Mouse (Mus musculus) MEL (cell line): ENCODE results near the gene Gm15446. TPM values are rescaled to one million over a fixed set of nuclear protein-coding genes. Genes with fewer than 3 reads are reported as not detected.
"Not testable (repeated sequence)": the region's sequence is repeated elsewhere in the genome, so short reads cannot be mapped to it uniquely, and the experiment has no call there.

Experiments
- DNase-seq: peaks from one replicate; pipeline ENCODE4 v3.0.0; 2011; ENCODE audit warnings: low read depth, low spot score
- H3K27ac ChIP-seq: 2 replicates; pipeline ENCODE4 v1.5.1; 2012; ENCODE audit warnings: low read depth, mild to moderate bottlenecking, control low read depth, low read length, moderate library complexity; ENCODE audit not compliant: control insufficient read depth
- H3K27me3 ChIP-seq, 2 experiments: fragments of 150-350 bp in 1 of 2; sonication (generic) in 1 of 2; 2 replicates each; pipeline ENCODE4 v1.6.1; 2012; ENCODE audit warnings: low read length in 2 of 2, mild to moderate bottlenecking in 2 of 2, improper control_type of control experiment in 1 of 2, moderate library complexity in 1 of 2; ENCODE audit not compliant: insufficient read depth in 2 of 2, control insufficient read depth in 1 of 2
- H3K36me3 ChIP-seq, 2 experiments: 2 replicates each; pipeline ENCODE4 v1.6.1; 2012 to 2014; ENCODE audit warnings: low read length in 2 of 2, improper control_type of control experiment in 1 of 2, inconsistent platforms in 1 of 2, mild to moderate bottlenecking in 1 of 2; ENCODE audit not compliant: insufficient read depth in 2 of 2, control insufficient read depth in 1 of 2
- H3K4me1 ChIP-seq, 2 experiments: fragments of 150-350 bp in 1 of 2; sonication (generic) in 1 of 2; 2 replicates each; pipeline ENCODE4 v1.6.1; 2012; ENCODE audit warnings: low read length in 2 of 2, improper control_type of control experiment in 1 of 2, mild to moderate bottlenecking in 1 of 2; ENCODE audit not compliant: insufficient read depth in 2 of 2, control insufficient read depth in 1 of 2
- H3K4me3 ChIP-seq, 2 experiments: fragments of 150-350 bp in 1 of 2; sonication (generic) in 1 of 2; 2 replicates each; pipeline ENCODE4 v1.5.1; 2012; ENCODE audit warnings: low read depth in 2 of 2, low read length in 2 of 2, mild to moderate bottlenecking in 2 of 2, moderate library complexity in 2 of 2, control low read depth in 1 of 2, improper control_type of control experiment in 1 of 2; ENCODE audit not compliant: control insufficient read depth in 1 of 2, insufficient read depth in 1 of 2
- H3K79me2 ChIP-seq: 2 replicates; pipeline ENCODE4 v1.6.1; 2012; ENCODE audit warnings: mild to moderate bottlenecking, low read length, moderate library complexity; ENCODE audit not compliant: control insufficient read depth, poor library complexity, insufficient read depth
- H3K9ac ChIP-seq: 2 replicates; pipeline ENCODE4 v1.6.1; 2012; ENCODE audit warnings: low read depth, mild to moderate bottlenecking, control low read depth, low read length, moderate library complexity; ENCODE audit not compliant: control insufficient read depth, poor library complexity, severe bottlenecking
- H3K9me3 ChIP-seq: fragments of 150-350 bp; sonication (generic); replicated peaks from 2 replicates; pipeline ENCODE4 v1.6.1; 2012; ENCODE audit warnings: mild to moderate bottlenecking, low read length, improper control_type of control experiment, moderate library complexity; ENCODE audit not compliant: insufficient read depth
- CHD1 ChIP-seq: IDR thresholded peaks from 2 replicates; pipeline ENCODE4 v1.6.1; 2012; ENCODE audit warnings: low read depth, mild to moderate bottlenecking, inconsistent platforms, low read length, improper control_type of control experiment
- CHD2 ChIP-seq: IDR thresholded peaks from 2 replicates; pipeline ENCODE4 v1.6.1; 2011; ENCODE audit warnings: low read length, improper control_type of control experiment
- E2F4 ChIP-seq: IDR thresholded peaks from 2 replicates; pipeline ENCODE4 v1.6.1; 2011; ENCODE audit warnings: low read depth, low read length, improper control_type of control experiment, borderline replicate concordance
- ELF1 ChIP-seq: IDR thresholded peaks from 2 replicates; pipeline ENCODE4 v1.6.1; 2014; ENCODE audit warnings: low read depth, mild to moderate bottlenecking, inconsistent platforms, low read length, improper control_type of control experiment, moderate library complexity
- ETS1 ChIP-seq: IDR thresholded peaks from 2 replicates; pipeline ENCODE4 v1.6.1; 2012; ENCODE audit warnings: low read depth, mild to moderate bottlenecking, inconsistent platforms, low read length, improper control_type of control experiment, moderate library complexity
- HCFC1 ChIP-seq: IDR thresholded peaks from 2 replicates; pipeline ENCODE4 v1.6.1; 2012; ENCODE audit warnings: low read depth, mild to moderate bottlenecking, inconsistent platforms, low read length, improper control_type of control experiment, moderate library complexity
- MAFK ChIP-seq: IDR thresholded peaks from 2 replicates; pipeline ENCODE4 v1.6.1; 2011; ENCODE audit warnings: low read depth, mild to moderate bottlenecking, low read length, improper control_type of control experiment, borderline replicate concordance
- MEF2A ChIP-seq: IDR thresholded peaks from 2 replicates; pipeline ENCODE4 v1.6.1; 2014; ENCODE audit warnings: low read depth, mild to moderate bottlenecking, inconsistent platforms, low read length, improper control_type of control experiment; ENCODE audit not compliant: poor library complexity, insufficient replicate concordance, severe bottlenecking; ENCODE audit errors: extremely low read depth
- MXI1 ChIP-seq: IDR thresholded peaks from 2 replicates; pipeline ENCODE4 v1.6.1; 2011; ENCODE audit warnings: mild to moderate bottlenecking, low read depth, low read length, improper control_type of control experiment
- NELFE ChIP-seq: IDR thresholded peaks from 2 replicates; pipeline ENCODE4 v1.6.1; 2011; ENCODE audit warnings: low read depth, low read length, improper control_type of control experiment
- POLR2A ChIP-seq, 2 experiments: IDR thresholded peaks; 2 replicates each; pipeline ENCODE4 v1.6.1; 2011 to 2012; ENCODE audit warnings: low read length in 2 of 2, mild to moderate bottlenecking in 2 of 2, control low read depth in 1 of 2, improper control_type of control experiment in 1 of 2, low read depth in 1 of 2, moderate library complexity in 1 of 2; ENCODE audit not compliant: control insufficient read depth in 1 of 2, insufficient read depth in 1 of 2, poor library complexity in 1 of 2
- POLR2AphosphoS2 ChIP-seq: IDR thresholded peaks from 2 replicates; pipeline ENCODE4 v1.6.1; 2011; ENCODE audit warnings: low read length, improper control_type of control experiment
- SIN3A ChIP-seq: IDR thresholded peaks from 2 replicates; pipeline ENCODE4 v1.6.1; 2012; ENCODE audit warnings: low read length, improper control_type of control experiment, inconsistent platforms
- TCF12 ChIP-seq: IDR thresholded peaks from 2 replicates; pipeline ENCODE4 v1.6.1; 2014; ENCODE audit warnings: low read depth, mild to moderate bottlenecking, inconsistent platforms, low read length, improper control_type of control experiment, moderate library complexity
- UBTF ChIP-seq: IDR thresholded peaks from 2 replicates; pipeline ENCODE4 v1.6.1; 2012; ENCODE audit warnings: low read depth, mild to moderate bottlenecking, inconsistent platforms, low read length, improper control_type of control experiment, moderate library complexity, borderline replicate concordance; ENCODE audit not compliant: insufficient read depth
- USF1 ChIP-seq: IDR thresholded peaks from 2 replicates; pipeline ENCODE4 v1.6.1; 2014; ENCODE audit warnings: low read depth, mild to moderate bottlenecking, inconsistent platforms, low read length, improper control_type of control experiment, moderate library complexity
- ZMIZ1 ChIP-seq: IDR thresholded peaks from 2 replicates; pipeline ENCODE4 v1.6.1; 2012; ENCODE audit warnings: low read depth, mild to moderate bottlenecking, inconsistent platforms, low read length, improper control_type of control experiment, moderate library complexity
- ZNF384 ChIP-seq: IDR thresholded peaks from 2 replicates; pipeline ENCODE4 v1.6.1; 2012; ENCODE audit warnings: low read depth, mild to moderate bottlenecking, inconsistent platforms, low read length, improper control_type of control experiment
- polyA plus RNA-seq, 2 experiments: library from polyadenylated mRNA; stranded (reverse) in 1 of 2; unstranded in 1 of 2; fragments of >175 nt in 1 of 2; fragments of >200 nt in 1 of 2; gene quantifications; 2 replicates each; pipeline versions ENCODE4 v1.2.1 to v1.2.4; 2012; ENCODE audit warnings: low replicate concordance in 2 of 2, low read depth in 1 of 2; ENCODE audit not compliant: insufficient read length in 2 of 2, insufficient read depth in 1 of 2, missing spikeins in 1 of 2
- total RNA-seq: library from RNA; depleted of rRNA; stranded (reverse); fragments of 300-350 nt; gene quantifications from 2 replicates; pipeline ENCODE4 v1.2.3, GENCODE M21; 2012; rRNA removed

Gm15446 gene
- total RNA-seq (26.3 and 41.8 TPM in 2 replicates), polyA plus RNA-seq (100 to 1,000 TPM in 1 of 2 experiments, 1 to 10 TPM in 1; 5.4 to 237 TPM)

GRCm38 (mm10) chr5:109923261-109924071 lies at the start of gene Gm15446:
Gene Gm15446 (plus strand): TSS chr5:109923400.
- H3K4me1 ChIP-seq, H3K27me3 ChIP-seq, H3K9me3 ChIP-seq, H3K36me3 ChIP-seq, H3K27ac ChIP-seq: not testable (repeated sequence)
- peaks cover 14% of the 10 kb centered on the region; the same call in 1 of the 2 replicates for H3K79me2 ChIP-seq
- TF ChIP-seq TCF12 (0 out of 2 replicates have a peak, but pooled peaks have one; percentile 15), HCFC1 (peak; percentile 69), ELF1 (peak; percentile 65), NELFE (peak; percentile 70), MXI1 (peak; percentile 69; the same call in 1 of the 2 replicates), SIN3A (peak; percentile 63), POLR2A (IDR thresholded peaks at IDR 0.05; ENCODE audit: control insufficient read depth in 1 of 2, insufficient read depth in 1 of 2, low read depth in 1 of 2, low read length in 2 of 2, poor library complexity in 1 of 2) (peak in 1 of 2 experiments; percentile 73; a peak in 2 of 4 replicates), ZMIZ1 (0 out of 2 replicates have a peak, but pooled peaks have one; percentile 58)
- H3K4me3 ChIP-seq, result peak within 1 kb of the TSS; percentile 75 to 89
- peak; percentile 91 for DNase-seq
- peak within 1 kb of the TSS; percentile 71 for H3K9ac ChIP-seq

- H3K27ac ChIP-seq, H3K36me3 ChIP-seq, H3K9me3 ChIP-seq, H3K4me1 ChIP-seq, H3K27me3 ChIP-seq: not testable (repeated sequence)
- DNase-seq, result peak; percentile 47
- H3K9ac ChIP-seq, result peak overlapping the region; percentile 71
- H3K79me2 ChIP-seq, result peaks cover 14% of the 10 kb centered on the region; the same call in 1 of the 2 replicates
- H3K4me3 ChIP-seq, result peak overlapping the region; percentile 75 to 89
Measured at GRCm38 (mm10) chr5:109924129-109924528, 929 bp downstream of the Gm15446 start.

GRCm38 (mm10) chr5:109924936-109925335 lies 1.7 kb downstream of the Gm15446 start:
- Histone ChIP-seq H3K4me1 (peaks cover 3 to 5% of the 10 kb centered on the region in 2 experiments; a peak in 3 of 4 replicates), H3K9me3 (no peaks in the 10 kb centered on the region), H3K27me3 (no peaks in the 10 kb centered on the region), H3K79me2 (peaks cover 14% of the 10 kb centered on the region; the same call in 1 of the 2 replicates), H3K4me3 (no peak overlapping the region), H3K27ac (no peak overlapping the region), H3K9ac (no peak overlapping the region), H3K36me3 (peaks cover 0 to 5% of the 10 kb centered on the region in 2 experiments; a peak in 2 of 4 replicates)
- TF ChIP-seq CHD2 (no peak), CHD1 (no peak), ZNF384 (no peak), MEF2A (no peak), USF1 (no peak), E2F4 (no peak), MAFK (no peak), ETS1 (no peak), UBTF (no peak), POLR2AphosphoS2 (no peak)
- no peak for DNase-seq
